Mouse (Mus musculus) embryo, embryonic 11 days (tissue): ENCODE measurements at regions not wholly inside any gene's neighbourhood (a gene's known extent, or its start where the extent isn't known, plus 50 kb on each side); places are given as distances from the start of the nearest gene placed in this dataset.
A peak's percentile ranks its signal among the peaks of the same experiment; 100 is the strongest.

Source experiments
- DNase-seq: peaks from one replicate; pipeline ENCODE4 v3.0.0-alpha.2; 2015

- no peak for DNase-seq
These were observed 458.1 kb upstream of the Slitrk6 start for GRCm38 (mm10) chr14:111212929-111213657.

- no peak for DNase-seq
These were observed 448.0 kb upstream of the Slitrk5 start for GRCm38 (mm10) chr14:111226926-111227325.

- DNase-seq = peak; percentile 1
These were observed 435.8 kb upstream of the Slitrk5 start for GRCm38 (mm10) chr14:111239121-111239520.

GRCm38 (mm10) chr14:111249347-111249946 lies 425.4 kb upstream of the Slitrk5 start:
- peak; percentile 18 for DNase-seq

GRCm38 (mm10) chr14:111253190-111253589 lies 421.7 kb upstream of the Slitrk5 start:
- DNase-seq = peak; percentile 8

- no peak for DNase-seq
These were observed 413.2 kb upstream of the Slitrk5 start for GRCm38 (mm10) chr14:111261696-111262095.

GRCm38 (mm10) chr14:111270239-111270638 lies 404.7 kb upstream of the Slitrk5 start:
- no peak for DNase-seq

- DNase-seq = no peak
These were observed 393.5 kb upstream of the Slitrk5 start for GRCm38 (mm10) chr14:111281354-111281753.

GRCm38 (mm10) chr14:111283681-111284461 lies 391.0 kb upstream of the Slitrk5 start:
- DNase-seq = no peak

GRCm38 (mm10) chr14:111285981-111286380 lies 388.9 kb upstream of the Slitrk5 start:
- no peak for DNase-seq

GRCm38 (mm10) chr14:111295521-111295920 lies 379.4 kb upstream of the Slitrk5 start:
- no peak for DNase-seq

GRCm38 (mm10) chr14:111297796-111298195 lies 377.1 kb upstream of the Slitrk5 start:
- DNase-seq = no peak

GRCm38 (mm10) chr14:111330570-111330969 lies 344.3 kb upstream of the Slitrk5 start:
- no peak for DNase-seq

- no peak for DNase-seq
These were observed 321.4 kb upstream of the Slitrk5 start for GRCm38 (mm10) chr14:111353518-111353917.

- no peak for DNase-seq
These were observed 278.1 kb upstream of the Slitrk5 start for GRCm38 (mm10) chr14:111396803-111397202.

- peak; percentile 2 for DNase-seq
These were observed 274.1 kb upstream of the Slitrk5 start for GRCm38 (mm10) chr14:111400809-111401208.

GRCm38 (mm10) chr14:111402538-111402937 lies 272.4 kb upstream of the Slitrk5 start:
- peak; percentile 14 for DNase-seq

GRCm38 (mm10) chr14:111403555-111403954 lies 271.3 kb upstream of the Slitrk5 start:
- no peak for DNase-seq

GRCm38 (mm10) chr14:111413543-111413942 lies 261.4 kb upstream of the Slitrk5 start:
- no peak for DNase-seq

- no peak for DNase-seq
These were observed 256.4 kb upstream of the Slitrk5 start for GRCm38 (mm10) chr14:111418531-111418930.

- no peak for DNase-seq
These were observed 245.6 kb upstream of the Slitrk5 start for GRCm38 (mm10) chr14:111429101-111429857.
